Mouse (Mus musculus): ENCODE measurements around the gene Urb2.
A peak's percentile ranks its signal among the peaks of the same experiment; 100 is the strongest.
"Not testable (repeated sequence)": the region's sequence is repeated elsewhere in the genome, so short reads cannot be mapped to it uniquely, and the experiment has no call there.

The Urb2 gene

GRCm38 (mm10) chr8:124021237-124022227 is at the start of gene Urb2, which contains the start of gene Taf5l:
Gene Urb2 (plus strand): TSS chr8:124021508.
Gene Taf5l (minus strand): TSS chr8:124021397.
- DNase-seq = peak; percentile 91

- no peak for DNase-seq
Measured at GRCm38 (mm10) chr8:123973495-123973894, 47.8 kb upstream of the Urb2 start.

GRCm38 (mm10) chr8:123977499-123977898 is 43.8 kb upstream of the Urb2 start:
- DNase-seq = no peak

GRCm38 (mm10) chr8:123978166-123978838 is 43.0 kb upstream of the Urb2 start:
- no peak for DNase-seq

- no peak for DNase-seq
Measured at GRCm38 (mm10) chr8:123978926-123979325, 42.4 kb upstream of the Urb2 start.

- no peak for DNase-seq
Measured at GRCm38 (mm10) chr8:123980239-123980638, 41.1 kb upstream of the Urb2 start.

- DNase-seq = no peak
Measured at GRCm38 (mm10) chr8:123981674-123982073, 39.6 kb upstream of the Urb2 start.

GRCm38 (mm10) chr8:123982291-123982793 is 39.0 kb upstream of the Urb2 start:
- peak; percentile 44 for DNase-seq

- DNase-seq = peak; percentile 88
Measured at GRCm38 (mm10) chr8:123982826-123983400, 38.4 kb upstream of the Urb2 start, which contains the start of gene Abcb10. Gene Abcb10 (minus strand): TSS chr8:123983122.

- DNase-seq = no peak
Measured at GRCm38 (mm10) chr8:123988605-123989038, 32.7 kb upstream of the Urb2 start.

GRCm38 (mm10) chr8:123989128-123989527 is 32.2 kb upstream of the Urb2 start:
- no peak for DNase-seq

- no peak for DNase-seq
Measured at GRCm38 (mm10) chr8:123990277-123991049, 30.8 kb upstream of the Urb2 start.

- no peak for DNase-seq
Measured at GRCm38 (mm10) chr8:123992587-123992986, 28.7 kb upstream of the Urb2 start.

GRCm38 (mm10) chr8:123993597-123993996 is 27.7 kb upstream of the Urb2 start:
- DNase-seq = no peak

- DNase-seq = no peak
Measured at GRCm38 (mm10) chr8:123993997-123994396, 27.3 kb upstream of the Urb2 start.

- no peak for DNase-seq
Measured at GRCm38 (mm10) chr8:123999568-123999967, 21.7 kb upstream of the Urb2 start.

GRCm38 (mm10) chr8:124002546-124003108 is 18.7 kb upstream of the Urb2 start:
- DNase-seq = no peak

GRCm38 (mm10) chr8:124007829-124008228 is 13.5 kb upstream of the Urb2 start:
- DNase-seq = no peak

- DNase-seq = no peak
Measured at GRCm38 (mm10) chr8:124011580-124011979, 9.7 kb upstream of the Urb2 start.

- DNase-seq = no peak
Measured at GRCm38 (mm10) chr8:124011989-124012586, 9.2 kb upstream of the Urb2 start.

GRCm38 (mm10) chr8:124014299-124014698 is 7.0 kb upstream of the Urb2 start:
- DNase-seq = not testable (repeated sequence)

Measured in cerebellum, adult 11 months (tissue).